Mouse (Mus musculus) testis, adult 2 months (tissue): ENCODE measurements around the gene Ltb. TPM values are rescaled to one million over a fixed set of nuclear protein-coding genes. Genes with fewer than 3 reads are reported as not detected.

ENCODE experiments used
- H3K27ac ChIP-seq: fragments of 200-500 bp; 2 replicates; pipeline ENCODE4 v1.5.1; 2012; ENCODE audit warnings: low read depth, low read length; ENCODE audit not compliant: control insufficient read depth, insufficient read depth
- H3K27me3 ChIP-seq: fragments of 200-500 bp; 2 replicates; pipeline ENCODE4 v1.6.1; 2012; ENCODE audit warnings: mild to moderate bottlenecking, low read length, moderate library complexity; ENCODE audit not compliant: control insufficient read depth, insufficient read depth
- H3K36me3 ChIP-seq: fragments of 200-500 bp; 2 replicates; pipeline ENCODE4 v1.6.1; 2012; ENCODE audit warnings: mild to moderate bottlenecking, low read length; ENCODE audit not compliant: control insufficient read depth, insufficient read depth
- H3K4me1 ChIP-seq: fragments of 200-500 bp; 2 replicates; pipeline ENCODE4 v1.6.1; 2012; ENCODE audit warnings: low read length; ENCODE audit not compliant: control insufficient read depth, insufficient read depth
- H3K4me3 ChIP-seq: fragments of 200-500 bp; 2 replicates; pipeline ENCODE4 v1.5.1; 2012; ENCODE audit warnings: low read depth, mild to moderate bottlenecking, low read length, moderate library complexity, mixed read lengths; ENCODE audit not compliant: control insufficient read depth
- CTCF ChIP-seq: fragments of 200-500 bp; IDR thresholded peaks from 2 replicates; pipeline ENCODE4 v1.5.1; 2012; ENCODE audit warnings: low read depth, mild to moderate bottlenecking, inconsistent platforms, low read length, moderate library complexity; ENCODE audit not compliant: control insufficient read depth, insufficient read depth, insufficient replicate concordance
- POLR2A ChIP-seq: fragments of 200-500 bp; IDR thresholded peaks from 2 replicates; pipeline ENCODE4 v1.6.1; 2012; ENCODE audit warnings: low read depth, mild to moderate bottlenecking, inconsistent platforms, low read length, moderate library complexity; ENCODE audit not compliant: control insufficient read depth
- polyA plus RNA-seq: library from polyadenylated mRNA; depleted of rRNA; stranded (reverse); fragments of >200 nt; gene quantifications from 2 replicates; pipeline ENCODE4 v1.2.3, GENCODE M21; 2012

Gene Ltb
- polyA plus RNA-seq, 1 experiment = 0.86 TPM

DNA sequence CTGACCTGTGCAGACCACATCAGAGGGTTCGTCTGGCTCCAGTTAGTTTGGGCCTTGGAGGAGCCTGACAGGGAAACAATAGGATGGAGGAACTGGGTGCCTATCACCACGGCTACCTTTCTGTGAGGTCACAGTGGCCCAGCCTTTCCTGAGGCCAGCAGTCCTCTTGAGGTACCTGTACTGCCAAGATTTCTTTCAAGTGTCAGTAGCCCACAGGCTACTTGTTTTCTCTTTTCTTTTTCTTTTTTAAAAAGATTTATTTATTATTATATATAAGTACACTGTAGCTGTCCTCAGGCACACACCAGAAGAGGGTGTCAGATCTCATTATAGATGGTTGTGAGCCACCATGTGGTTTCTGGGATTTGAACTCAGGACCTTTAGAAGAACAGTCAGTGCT lies 18.3 kb upstream of the Ltb start, which contains the start of gene Aif1:
Aif1 (minus strand) TSS at position 101 of the 400 bp plus-strand sequence.
- Histone ChIP-seq H3K4me3 (peak within 1 kb of the TSS; percentile 94), H3K4me1 (no peaks in the 10 kb centered on the region), H3K27me3 (no peaks in the 10 kb centered on the region), H3K27ac (peak within 1 kb of the TSS; percentile 80), H3K36me3 (no peaks in the 10 kb centered on the region)
- TF ChIP-seq POLR2A (no peak), CTCF (no peak)

DNA sequence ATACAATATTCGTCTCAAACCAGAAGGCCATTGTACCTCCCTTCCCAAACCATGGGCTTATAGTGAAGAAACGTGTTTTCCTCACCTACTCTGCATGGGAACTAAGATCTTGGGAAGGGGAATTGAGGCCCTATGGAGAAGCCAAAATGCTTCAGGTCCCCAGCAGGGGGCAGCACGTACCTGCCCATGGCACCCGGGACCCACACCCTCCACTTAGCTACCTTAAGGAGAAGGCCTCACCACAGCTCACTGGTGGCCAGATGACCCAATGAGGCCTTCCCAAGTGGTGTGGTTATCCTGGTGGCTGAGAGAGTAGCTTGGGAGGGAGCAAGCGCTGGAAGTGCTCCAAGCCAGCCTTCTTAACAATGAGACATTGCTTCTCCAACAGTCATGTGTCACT lies 15.7 kb upstream of the Ltb start:
- no peaks in the 10 kb centered on the region for H3K27me3 ChIP-seq
- TF ChIP-seq CTCF = peak; percentile 82; the same call in 1 of the 2 replicates
- no peak for TF ChIP-seq POLR2A
- H3K27ac ChIP-seq = no peak overlapping the region
- no peak overlapping the region for H3K4me3 ChIP-seq
- H3K36me3 ChIP-seq = no peaks in the 10 kb centered on the region
- no peaks in the 10 kb centered on the region for H3K4me1 ChIP-seq

DNA sequence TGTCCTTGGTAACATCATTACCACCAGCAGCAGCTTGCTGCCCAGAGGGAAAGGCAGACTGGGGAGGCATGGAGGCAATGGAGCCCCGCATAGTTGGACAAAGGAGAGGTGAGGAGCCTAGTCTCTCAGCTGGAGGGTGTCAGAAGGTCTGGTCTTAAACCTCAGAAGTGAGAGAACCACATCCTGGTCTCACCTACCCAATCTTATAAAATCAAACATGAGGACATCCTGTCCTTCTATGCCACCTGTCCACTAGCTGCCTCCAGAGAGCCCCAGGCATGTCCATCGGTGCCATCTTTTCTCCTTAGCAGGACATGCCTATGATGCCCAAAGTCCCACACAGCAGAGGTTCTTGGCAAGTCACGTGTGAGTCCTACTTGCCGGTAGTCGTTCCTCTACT lies 14.1 kb upstream of the Ltb start:
- Histone ChIP-seq H3K4me3 (no peak overlapping the region), H3K36me3 (no peaks in the 10 kb centered on the region), H3K27ac (no peak overlapping the region), H3K27me3 (no peaks in the 10 kb centered on the region), H3K4me1 (no peaks in the 10 kb centered on the region)
- TF ChIP-seq CTCF = no peak
- TF ChIP-seq POLR2A = no peak

DNA sequence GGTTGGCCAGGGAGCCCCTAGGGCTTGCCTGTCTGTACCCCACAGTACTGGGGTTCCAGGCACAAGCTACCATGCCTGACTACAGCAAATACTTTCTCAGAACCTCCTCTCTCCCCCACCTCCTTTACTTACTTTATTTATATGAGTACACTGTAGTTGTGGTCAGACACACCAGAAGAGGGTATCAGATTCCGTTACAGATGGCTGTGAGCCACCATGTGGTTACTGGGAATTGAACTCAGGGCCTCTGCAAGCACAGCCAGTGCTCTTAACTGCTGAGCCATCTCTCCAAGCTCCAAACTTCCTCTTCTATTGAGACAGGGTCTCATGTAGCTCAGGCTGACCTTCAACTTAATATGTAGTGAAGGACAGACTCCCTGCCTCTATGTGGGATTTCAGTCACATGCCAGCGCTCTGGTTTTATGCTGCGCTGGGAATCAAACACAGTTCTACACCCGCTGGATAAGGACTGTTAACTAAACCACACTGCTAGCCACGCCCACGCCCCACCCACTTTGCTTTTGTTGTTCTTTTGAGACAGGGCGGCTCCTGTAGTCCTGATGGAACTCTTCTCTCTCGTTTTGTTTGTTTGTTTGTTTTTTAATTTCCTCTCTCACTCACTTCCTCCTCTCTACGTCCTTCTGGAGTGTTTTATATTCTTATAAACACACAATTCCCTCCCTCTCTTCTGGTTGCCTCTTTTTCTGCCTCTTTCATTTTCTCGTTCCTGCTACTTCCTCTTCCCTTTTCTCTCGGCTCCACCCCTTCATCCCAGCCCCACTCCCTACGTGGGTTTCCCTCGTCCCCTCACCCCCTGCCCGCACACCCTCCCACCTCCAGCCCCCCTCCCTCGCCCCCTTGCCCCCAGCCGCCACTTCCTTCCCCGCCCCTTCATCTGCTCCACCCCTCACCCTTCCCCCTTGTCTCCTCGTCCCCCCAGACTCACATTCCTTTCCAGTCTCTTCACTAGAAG lies 8.3 kb upstream of the Ltb start:
- H3K36me3 ChIP-seq = no peaks in the 10 kb centered on the region
- H3K4me3 ChIP-seq = peak overlapping the region; percentile 17
- H3K27ac ChIP-seq = no peak overlapping the region
- TF ChIP-seq CTCF (no peak), POLR2A (no peak)
- no peaks in the 10 kb centered on the region for H3K27me3 ChIP-seq
- H3K4me1 ChIP-seq = peaks cover 10% of the 10 kb centered on the region

DNA sequence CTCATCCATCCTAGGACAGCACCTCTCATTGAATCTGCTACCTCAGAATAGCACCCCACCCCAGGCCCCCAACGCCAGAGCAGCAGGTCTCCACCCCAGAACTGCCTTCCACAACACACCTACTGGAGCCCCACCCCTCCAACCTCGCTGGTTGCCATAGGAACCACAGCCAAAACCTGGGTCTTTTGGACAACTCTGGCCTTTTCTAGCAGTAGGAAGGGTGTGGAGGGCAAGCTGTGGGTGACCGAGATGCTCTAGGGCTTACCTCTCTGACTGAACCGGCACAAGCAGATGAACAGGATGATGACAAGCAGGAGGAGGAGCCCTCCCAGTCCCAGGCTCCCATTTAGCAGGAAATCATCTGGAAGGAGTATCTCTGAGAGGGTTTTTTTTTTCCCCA lies 7.6 kb upstream of the Ltb start:
- Histone ChIP-seq H3K36me3 (no peaks in the 10 kb centered on the region), H3K4me3 (no peak overlapping the region), H3K27ac (no peak overlapping the region), H3K27me3 (no peaks in the 10 kb centered on the region), H3K4me1 (peaks cover 10% of the 10 kb centered on the region)
- TF ChIP-seq CTCF = no peak
- TF ChIP-seq POLR2A = no peak

DNA sequence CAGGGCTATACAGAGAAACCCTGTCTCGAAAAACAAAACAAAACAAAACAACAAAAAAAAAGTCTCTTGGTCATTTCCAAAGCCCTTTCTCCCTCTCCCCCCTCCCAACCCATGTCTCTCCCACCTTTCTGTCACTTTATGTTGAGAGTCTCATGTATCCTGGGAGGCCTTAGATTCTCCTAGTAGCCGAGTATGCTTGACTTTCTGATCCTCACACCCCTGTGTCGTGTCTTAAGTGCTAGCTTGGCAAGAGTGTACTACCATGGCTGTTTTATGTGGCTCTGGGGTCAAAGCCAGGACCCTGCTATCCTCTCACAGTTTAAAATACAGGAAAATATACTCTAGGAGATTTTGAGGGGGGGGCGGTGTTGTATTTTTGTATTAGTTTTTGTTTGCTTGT lies 6.9 kb upstream of the Ltb start:
- no peaks in the 10 kb centered on the region for H3K36me3 ChIP-seq
- no peaks in the 10 kb centered on the region for H3K27me3 ChIP-seq
- TF ChIP-seq POLR2A (no peak), CTCF (no peak)
- H3K27ac ChIP-seq = no peak overlapping the region
- H3K4me3 ChIP-seq = no peak overlapping the region
- H3K4me1 ChIP-seq = peaks cover 10% of the 10 kb centered on the region

DNA sequence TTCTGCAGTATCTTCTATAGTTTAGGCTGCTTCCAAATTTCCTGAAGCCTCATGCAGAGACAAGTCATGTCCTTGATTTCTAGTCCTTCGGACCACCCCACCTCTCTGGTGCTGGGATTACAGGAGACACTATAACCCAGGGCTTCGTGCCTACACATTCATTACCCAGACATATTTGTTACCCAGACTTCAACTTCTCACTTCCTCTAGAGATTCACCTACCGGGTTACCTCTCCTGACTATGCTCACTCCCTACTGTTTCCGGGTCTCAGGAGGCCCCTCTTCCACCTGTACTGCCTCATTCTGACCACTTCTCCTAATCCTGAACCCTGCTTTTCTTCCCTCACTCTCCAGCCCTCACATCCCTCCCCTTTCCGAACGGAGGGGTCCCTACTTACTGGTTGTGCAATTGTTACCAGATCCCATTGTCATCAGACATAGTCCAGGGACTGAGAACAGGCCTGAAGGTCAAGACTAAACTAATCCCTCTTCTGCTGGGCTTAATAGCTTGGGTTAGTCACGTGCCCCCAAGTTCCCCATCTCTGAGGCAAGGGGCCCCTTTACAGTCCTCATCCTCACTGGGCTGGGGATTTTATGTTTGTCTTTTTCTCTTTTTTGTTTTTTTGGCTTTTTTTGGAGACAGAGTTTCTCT lies 6.2 kb upstream of the Ltb start, which contains the start of gene Lst1:
Lst1 (minus strand) TSS at position 481 of the 652 bp plus-strand sequence.
- H3K4me3 ChIP-seq = no peak within 1 kb of the TSS
- H3K36me3 ChIP-seq = no peaks in the 10 kb centered on the region
- no peaks in the 10 kb centered on the region for H3K27me3 ChIP-seq
- H3K4me1 ChIP-seq = peaks cover 10% of the 10 kb centered on the region
- no peak within 1 kb of the TSS for H3K27ac ChIP-seq
- TF ChIP-seq POLR2A (no peak), CTCF (no peak)
